Mouse (Mus musculus) intestine, embryonic 15.5 days (tissue): ENCODE measurements around the gene Arid3a. TPM values are rescaled to one million over a fixed set of nuclear protein-coding genes. Genes with fewer than 3 reads are reported as not detected.
"Not testable (repeated sequence)": the region's sequence is repeated elsewhere in the genome, so short reads cannot be mapped to it uniquely, and the experiment has no call there.

Experiments used
- ATAC-seq: fragments of 200-750 bp; cut with Nextera tagmentation; 2 replicates; pipeline ENCODE4 v1.8.0; 2017; ENCODE audit warnings: moderate TSS enrichment, moderate library complexity
- H3K27ac ChIP-seq: fragments of 300-500 bp; sonication (generic); 2 replicates; pipeline ENCODE4 v1.5.1; 2015; ENCODE audit warnings: mild to moderate bottlenecking, inconsistent platforms
- H3K27me3 ChIP-seq: fragments of 300-500 bp; sonication (generic); replicated peaks from 2 replicates; pipeline ENCODE4 v1.6.1; 2015; ENCODE audit warnings: inconsistent platforms
- H3K36me3 ChIP-seq: fragments of 300-500 bp; sonication (generic); 2 replicates; pipeline ENCODE4 v1.6.1; 2015; ENCODE audit warnings: inconsistent platforms
- H3K4me1 ChIP-seq: fragments of 300-500 bp; sonication (generic); replicated peaks from 2 replicates; pipeline ENCODE4 v1.6.1; 2015; ENCODE audit warnings: inconsistent platforms
- H3K4me2 ChIP-seq: fragments of 300-500 bp; sonication (generic); replicated peaks from 2 replicates; pipeline ENCODE4 v1.6.1; 2015; ENCODE audit warnings: mild to moderate bottlenecking, inconsistent platforms
- H3K4me3 ChIP-seq: fragments of 300-500 bp; sonication (generic); replicated peaks from 2 replicates; pipeline ENCODE4 v1.5.1; 2015; ENCODE audit warnings: inconsistent platforms
- H3K9ac ChIP-seq: fragments of 300-500 bp; sonication (generic); 2 replicates; pipeline ENCODE4 v1.6.1; 2015; ENCODE audit warnings: inconsistent platforms
- H3K9me3 ChIP-seq: fragments of 300-500 bp; sonication (generic); 2 replicates; pipeline ENCODE4 v1.6.1; 2016; ENCODE audit warnings: inconsistent platforms
- WGBS: fragments of 180-500 bp; shearing (Covaris S2); methylation state at CpG from one replicate; pipeline ENCODE4 v1.1.7; 2015; 5-methylcytosine and 5-hydroxymethylcytosine counted together
- polyA plus RNA-seq: library from polyadenylated mRNA; unstranded; fragments of >200 nt; fragmentation: Nextera tagmentation; extraction: Ambion mirVana; gene quantifications from 2 replicates; pipeline ENCODE4 v1.2.1, GENCODE M21; 2015

Gene Arid3a
- 18.7 and 19.0 TPM in 2 replicates for polyA plus RNA-seq

DNA sequence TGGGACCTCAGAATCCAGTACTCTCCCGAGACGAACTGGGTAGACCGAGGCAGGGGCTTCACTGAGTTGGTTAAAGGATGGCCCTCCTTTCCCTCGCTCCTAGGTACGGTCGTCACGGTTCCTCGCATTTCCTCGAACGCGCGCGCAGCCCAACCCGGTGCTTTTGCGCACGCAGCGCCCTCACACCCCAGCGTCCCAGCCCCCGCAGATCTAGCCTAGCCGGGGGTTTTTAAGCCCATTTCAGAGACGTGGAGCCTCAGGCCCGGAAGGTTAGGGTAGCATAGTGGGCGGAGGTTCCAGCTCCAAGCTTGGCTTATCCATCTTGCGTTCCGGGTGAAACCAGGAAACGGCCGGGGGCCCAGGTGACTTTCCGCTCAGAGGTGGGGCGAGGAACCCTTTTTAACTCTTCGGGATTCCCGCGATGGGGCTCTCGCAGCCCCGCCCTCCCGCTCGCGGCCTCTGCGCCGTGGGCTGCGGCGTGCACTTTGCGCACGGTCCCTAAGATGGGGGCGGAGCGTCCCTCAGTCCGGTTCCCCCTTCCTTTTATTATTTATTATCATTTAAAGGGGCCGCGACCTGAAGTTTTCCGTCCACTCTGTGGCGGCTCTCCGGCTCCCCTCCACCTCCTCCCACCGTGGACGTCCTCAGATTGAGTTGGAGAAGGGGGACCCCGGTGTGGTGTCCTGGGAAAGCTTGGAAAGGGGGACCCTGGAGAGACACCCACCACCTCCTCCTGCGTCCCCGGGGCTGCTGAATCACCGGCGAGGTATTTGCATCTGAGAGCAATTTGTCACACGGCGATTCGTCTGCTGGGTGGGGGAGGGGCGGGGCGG, at the start of gene Arid3a:
Gene Arid3a, plus strand, starts transcription at position 553 of the 833 bp plus-strand sequence.
- peaks cover 18% of the 10 kb centered on the region for H3K27me3 ChIP-seq
- H3K9ac ChIP-seq = peak within 1 kb of the TSS; percentile 97
- under 1% methylated on average over 63 of the region's 63 CpGs for WGBS
- peak within 1 kb of the TSS; percentile 98 for H3K4me3 ChIP-seq
- peaks cover 12% of the 10 kb centered on the region for H3K36me3 ChIP-seq
- no peaks in the 10 kb centered on the region for H3K9me3 ChIP-seq
- peaks cover 40% of the 10 kb centered on the region for H3K4me1 ChIP-seq
- peak; percentile 86 for ATAC-seq
- H3K27ac ChIP-seq = peak within 1 kb of the TSS; percentile 96
- H3K4me2 ChIP-seq = peak within 1 kb of the TSS; percentile 92

DNA sequence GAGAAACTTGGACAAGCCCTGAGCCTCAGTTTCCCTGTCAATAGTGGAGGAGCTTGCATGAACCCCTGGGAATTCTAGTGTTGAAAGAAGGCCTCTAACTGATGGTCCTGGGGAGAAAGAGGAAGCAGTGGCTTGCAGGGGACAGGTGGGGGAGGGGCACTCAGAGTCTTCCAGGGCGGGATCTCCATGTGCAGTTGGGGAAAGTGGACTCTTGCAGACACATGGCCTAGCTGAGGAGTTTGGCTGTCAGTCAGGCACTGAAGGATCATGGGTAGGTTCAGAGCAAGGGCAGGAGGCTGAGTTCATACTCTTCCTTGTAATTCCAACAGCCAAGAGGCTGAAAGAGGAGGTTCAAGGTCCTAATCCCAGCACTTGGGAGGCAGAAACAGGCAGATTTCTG, 49.7 kb upstream of the Arid3a start:
- no peak overlapping the region for H3K4me2 ChIP-seq
- no peaks in the 10 kb centered on the region for H3K36me3 ChIP-seq
- H3K27me3 ChIP-seq = no peaks in the 10 kb centered on the region
- WGBS = 54% methylated on average over 1 of the region's 1 CpGs
- H3K27ac ChIP-seq = no peak overlapping the region
- peaks cover 46% of the 10 kb centered on the region for H3K4me1 ChIP-seq
- H3K9me3 ChIP-seq = no peaks in the 10 kb centered on the region
- no peak overlapping the region for H3K4me3 ChIP-seq
- H3K9ac ChIP-seq = no peak overlapping the region
- ATAC-seq = no peak

DNA sequence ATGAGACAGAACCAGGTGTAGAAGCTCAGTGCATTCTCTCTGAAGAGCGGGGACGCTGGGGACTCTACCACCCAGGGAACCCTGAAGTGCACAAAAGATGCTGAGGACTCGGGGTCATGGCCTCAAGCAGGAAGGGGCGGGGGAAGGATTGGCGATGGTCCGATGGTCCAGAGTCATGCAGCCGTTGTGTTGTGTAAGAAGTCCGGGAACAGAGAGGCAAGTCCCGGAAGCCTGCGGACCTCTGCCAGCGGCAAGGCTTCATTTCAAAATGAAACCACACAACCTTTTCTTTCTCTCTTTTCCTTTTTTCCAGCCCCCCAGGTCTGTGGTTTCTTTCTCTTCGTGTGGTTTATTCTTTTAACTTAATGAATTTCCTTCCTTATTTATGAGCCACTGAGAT, 49.1 kb upstream of the Arid3a start:
- Histone ChIP-seq H3K9ac (no peak overlapping the region), H3K27me3 (no peaks in the 10 kb centered on the region; the same call in 1 of the 2 replicates), H3K4me2 (no peak overlapping the region), H3K27ac (no peak overlapping the region), H3K4me3 (no peak overlapping the region), H3K36me3 (no peaks in the 10 kb centered on the region), H3K9me3 (no peaks in the 10 kb centered on the region), H3K4me1 (peaks cover 49% of the 10 kb centered on the region)
- 56% methylated on average over 12 of the region's 12 CpGs for WGBS
- ATAC-seq = no peak

DNA sequence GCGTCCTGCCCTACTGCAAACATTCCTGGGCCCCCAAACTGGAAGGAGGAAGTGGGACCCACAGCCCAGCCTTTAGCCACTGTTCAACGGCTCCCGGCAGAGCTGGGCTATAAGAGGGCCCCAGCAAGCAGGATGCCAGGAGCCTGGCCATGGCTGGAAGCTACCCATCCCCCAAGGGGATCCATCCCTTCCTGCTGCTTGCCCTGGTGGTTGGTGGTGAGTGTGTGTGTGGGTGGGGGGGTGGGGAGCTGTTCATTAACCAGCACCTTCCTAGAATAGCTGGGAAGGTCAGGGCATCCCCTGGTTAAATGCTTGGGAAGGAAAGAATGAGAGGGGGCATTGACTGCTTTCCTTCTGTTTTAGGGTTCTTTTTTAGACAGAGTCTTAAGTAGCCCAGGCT, 47.3 kb upstream of the Arid3a start:
- Histone ChIP-seq H3K4me2 (no peak overlapping the region), H3K4me1 (peaks cover 44% of the 10 kb centered on the region), H3K27me3 (no peaks in the 10 kb centered on the region; the same call in 1 of the 2 replicates), H3K9me3 (no peaks in the 10 kb centered on the region), H3K4me3 (no peak overlapping the region), H3K9ac (no peak overlapping the region), H3K36me3 (no peaks in the 10 kb centered on the region), H3K27ac (no peak overlapping the region)
- ATAC-seq = no peak
- WGBS = 13% methylated on average over 3 of the region's 3 CpGs

DNA sequence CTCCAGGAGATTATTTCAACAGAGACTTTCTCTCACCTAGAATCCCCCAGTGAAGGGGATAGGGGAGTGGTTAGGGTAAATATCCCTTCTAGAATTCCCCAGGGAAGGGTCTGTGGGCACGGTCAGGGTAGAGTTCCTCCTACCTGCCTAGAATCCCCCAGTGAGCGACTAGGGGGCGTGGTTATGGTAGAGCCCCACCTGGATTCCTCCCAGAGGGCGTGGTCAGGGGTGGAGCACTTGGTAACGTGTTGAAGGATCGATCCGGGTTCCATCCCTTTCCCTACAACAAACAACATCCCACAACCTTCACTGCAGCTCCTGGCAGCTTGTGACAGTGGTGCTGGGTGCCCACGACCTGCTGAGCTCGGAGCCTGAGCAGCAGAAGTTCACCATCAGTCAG, 46.1 kb upstream of the Arid3a start:
- no peaks in the 10 kb centered on the region for H3K36me3 ChIP-seq
- no peak overlapping the region for H3K4me3 ChIP-seq
- H3K27me3 ChIP-seq = no peaks in the 10 kb centered on the region; the same call in 1 of the 2 replicates
- peak; percentile 18; the same call in 1 of the 2 replicates for ATAC-seq
- H3K4me1 ChIP-seq = peaks cover 37% of the 10 kb centered on the region
- 16% methylated on average over 9 of the region's 9 CpGs for WGBS
- no peaks in the 10 kb centered on the region for H3K9me3 ChIP-seq
- peak overlapping the region; percentile 5; the same call in 1 of the 2 replicates for H3K4me2 ChIP-seq
- H3K27ac ChIP-seq = no peak overlapping the region
- H3K9ac ChIP-seq = no peak overlapping the region

DNA sequence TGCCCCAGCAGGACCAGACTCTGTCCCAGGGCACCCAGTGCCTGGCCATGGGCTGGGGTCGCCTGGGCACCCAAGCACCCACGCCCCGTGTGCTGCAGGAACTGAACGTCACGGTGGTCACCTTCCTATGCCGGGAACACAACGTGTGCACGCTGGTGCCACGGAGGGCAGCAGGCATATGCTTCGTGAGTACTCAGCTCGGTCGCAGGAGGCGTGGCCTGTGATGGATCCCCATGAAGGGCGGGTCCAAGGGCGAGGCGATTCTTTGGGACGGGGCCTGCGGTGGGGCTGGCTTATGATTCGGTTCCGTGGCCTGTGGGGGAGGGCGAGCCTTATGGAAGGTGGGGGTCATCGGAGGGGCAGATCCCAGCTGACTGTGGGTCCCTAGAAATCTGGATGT, 44.9 kb upstream of the Arid3a start:
- ATAC-seq = no peak
- Histone ChIP-seq H3K27me3 (no peaks in the 10 kb centered on the region; the same call in 1 of the 2 replicates), H3K9ac (0 out of 2 replicates have a peak overlapping the region, but pooled peaks have one; percentile 26), H3K4me2 (peak overlapping the region; percentile 44), H3K27ac (no peak overlapping the region), H3K4me1 (peaks cover 36% of the 10 kb centered on the region), H3K36me3 (no peaks in the 10 kb centered on the region), H3K4me3 (peak overlapping the region; percentile 4; the same call in 1 of the 2 replicates), H3K9me3 (no peaks in the 10 kb centered on the region)
- WGBS = 9% methylated on average over 22 of the region's 22 CpGs

DNA sequence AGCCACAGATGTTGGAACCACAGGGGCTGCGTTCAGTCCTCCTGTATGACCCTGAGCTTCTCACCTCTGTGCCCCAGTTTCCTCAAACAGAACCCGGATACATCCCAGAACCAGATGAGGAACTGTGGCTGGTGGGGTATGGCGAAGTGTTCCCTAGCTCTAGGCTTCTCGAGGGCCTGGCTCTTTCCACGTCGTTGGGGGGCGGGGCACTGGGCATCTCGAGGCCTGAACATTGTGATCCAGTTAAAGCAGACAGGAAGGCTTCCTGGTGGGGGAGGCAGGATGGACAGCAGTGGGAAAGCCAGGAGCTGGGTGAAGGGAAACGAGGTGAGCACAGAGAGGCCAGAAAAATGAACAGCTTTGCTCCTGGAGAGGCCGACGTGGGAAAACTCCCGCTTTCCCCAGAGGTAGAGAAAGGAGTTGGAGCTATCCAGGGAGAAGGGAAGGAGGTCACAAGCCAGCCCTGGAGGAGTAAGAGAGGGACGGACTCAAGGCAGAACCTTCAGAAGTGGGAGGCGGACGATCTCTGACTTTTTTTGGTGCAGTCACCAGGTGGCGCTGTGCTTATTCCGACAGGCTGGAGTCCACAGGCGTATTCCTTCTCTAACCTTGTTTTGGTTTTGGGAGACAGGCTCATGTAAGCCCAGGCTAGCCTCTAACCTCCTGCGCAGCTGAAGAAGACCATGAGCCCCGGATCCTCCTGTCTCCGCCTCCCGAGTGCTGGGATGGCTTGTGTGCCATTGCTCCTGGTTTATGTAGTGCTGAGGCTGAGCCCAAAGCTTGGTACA, 43.4 kb upstream of the Arid3a start:
- Histone ChIP-seq H3K9ac (no peak overlapping the region), H3K36me3 (no peaks in the 10 kb centered on the region), H3K27me3 (no peaks in the 10 kb centered on the region; the same call in 1 of the 2 replicates), H3K9me3 (no peaks in the 10 kb centered on the region), H3K4me1 (peaks cover 32% of the 10 kb centered on the region), H3K4me3 (no peak overlapping the region), H3K27ac (no peak overlapping the region), H3K4me2 (0 out of 2 replicates have a peak overlapping the region, but pooled peaks have one; percentile 14)
- peak; percentile 37; the same call in 1 of the 2 replicates for ATAC-seq
- WGBS = 20% methylated on average over 22 of the region's 22 CpGs

DNA sequence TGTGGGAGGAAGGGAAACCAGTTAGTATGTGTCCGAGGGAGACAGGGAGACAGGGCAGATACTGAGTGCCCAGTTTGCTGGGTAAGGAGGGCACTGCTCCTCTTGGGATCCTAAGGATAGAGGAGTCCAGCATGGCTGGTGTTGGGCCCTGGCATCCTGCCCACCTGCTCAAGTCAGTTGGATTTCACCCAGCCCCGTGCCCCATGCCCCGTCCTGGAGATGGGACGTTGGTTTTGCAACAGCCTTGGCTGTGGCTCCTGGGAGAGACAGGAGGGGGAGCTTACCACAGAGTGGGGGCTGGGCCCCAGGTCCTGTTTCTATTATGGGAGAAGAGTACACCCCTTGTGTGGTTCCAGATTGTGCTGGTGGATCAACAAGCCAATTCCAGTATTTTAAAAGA, 42.4 kb upstream of the Arid3a start:
- no peaks in the 10 kb centered on the region for H3K36me3 ChIP-seq
- no peaks in the 10 kb centered on the region for H3K9me3 ChIP-seq

DNA sequence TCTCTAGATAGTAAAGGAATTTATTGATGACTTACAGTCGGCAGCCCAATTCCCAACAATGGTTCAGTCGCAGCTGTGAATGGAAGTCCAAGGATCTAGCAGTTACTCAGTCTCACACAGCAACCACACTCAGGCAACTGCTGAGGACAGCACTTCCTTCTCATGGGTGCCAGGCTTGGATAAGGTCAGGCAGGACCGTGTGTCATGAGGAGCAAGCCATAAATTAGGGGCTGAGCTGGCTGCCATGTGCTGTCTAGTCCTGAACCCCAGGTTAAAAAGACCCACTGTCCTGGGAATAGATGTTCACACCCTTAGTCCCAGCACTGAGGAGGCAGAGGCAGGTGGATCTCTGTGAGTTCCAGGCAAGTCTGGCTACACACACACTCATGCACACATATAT, 41.9 kb upstream of the Arid3a start:
- H3K27me3 ChIP-seq, H3K27ac ChIP-seq, H3K36me3 ChIP-seq, H3K4me3 ChIP-seq, H3K4me2 ChIP-seq, H3K9ac ChIP-seq, H3K9me3 ChIP-seq, ATAC-seq: not testable (repeated sequence)
- WGBS = 61% methylated on average over 3 of the region's 3 CpGs
- H3K4me1 ChIP-seq = peaks cover 26% of the 10 kb centered on the region

More for the DNA sequence above, 42.4 kb upstream of the Arid3a start:
- Histone ChIP-seq H3K9ac (no peak overlapping the region), H3K4me1 (peaks cover 30% of the 10 kb centered on the region), H3K27ac (no peak overlapping the region), H3K4me2 (no peak overlapping the region), H3K4me3 (no peak overlapping the region), H3K27me3 (no peaks in the 10 kb centered on the region; the same call in 1 of the 2 replicates)
- 65% methylated on average over 4 of the region's 4 CpGs for WGBS
- ATAC-seq = no peak

DNA sequence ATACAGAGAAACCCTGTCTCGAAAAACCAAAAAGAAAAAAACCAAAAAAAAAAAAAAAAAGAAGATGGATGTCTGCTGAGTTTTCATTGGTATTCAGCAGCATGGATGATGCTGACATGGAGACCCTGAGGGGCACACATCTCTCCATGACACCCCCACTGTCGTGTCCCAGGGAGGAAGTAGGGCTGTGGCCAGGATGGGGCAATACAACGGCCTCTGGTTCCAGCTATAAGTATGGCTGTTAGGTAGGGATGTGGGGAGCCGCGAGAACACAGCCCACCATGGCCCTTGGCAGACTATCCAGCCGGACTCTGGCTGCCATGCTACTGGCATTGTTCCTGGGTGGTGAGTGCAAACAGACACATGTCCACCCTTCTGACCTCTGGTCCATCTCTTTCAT, 40.8 kb upstream of the Arid3a start, which contains the start of gene Elane:
Gene Elane, plus strand, starts transcription at position 194 of the 400 bp plus-strand sequence.
- Histone ChIP-seq H3K27me3 (no peaks in the 10 kb centered on the region; the same call in 1 of the 2 replicates), H3K27ac (no peak within 1 kb of the TSS), H3K4me2 (no peak within 1 kb of the TSS), H3K4me1 (peaks cover 18% of the 10 kb centered on the region), H3K9ac (no peak within 1 kb of the TSS), H3K9me3 (no peaks in the 10 kb centered on the region), H3K4me3 (no peak within 1 kb of the TSS), H3K36me3 (no peaks in the 10 kb centered on the region)
- ATAC-seq = no peak
- 81% methylated on average over 6 of the region's 6 CpGs for WGBS

DNA sequence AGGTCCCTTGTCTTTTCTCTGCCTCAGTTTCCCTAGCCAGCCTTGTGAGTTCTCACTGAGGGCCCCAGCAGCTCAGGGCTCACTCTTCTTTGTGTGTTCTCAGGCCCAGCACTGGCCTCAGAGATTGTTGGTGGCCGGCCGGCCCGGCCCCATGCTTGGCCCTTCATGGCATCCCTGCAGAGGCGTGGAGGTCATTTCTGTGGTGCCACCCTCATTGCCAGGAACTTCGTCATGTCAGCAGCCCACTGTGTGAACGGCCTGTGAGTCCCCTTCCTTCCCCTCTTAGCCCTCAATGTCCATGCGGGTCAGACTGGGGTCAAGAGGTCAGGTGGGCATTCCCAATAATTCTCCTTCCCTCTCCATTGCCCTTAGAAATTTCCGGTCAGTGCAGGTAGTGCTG, 40.2 kb upstream of the Arid3a start:
- WGBS = 71% methylated on average over 8 of the region's 8 CpGs

DNA sequence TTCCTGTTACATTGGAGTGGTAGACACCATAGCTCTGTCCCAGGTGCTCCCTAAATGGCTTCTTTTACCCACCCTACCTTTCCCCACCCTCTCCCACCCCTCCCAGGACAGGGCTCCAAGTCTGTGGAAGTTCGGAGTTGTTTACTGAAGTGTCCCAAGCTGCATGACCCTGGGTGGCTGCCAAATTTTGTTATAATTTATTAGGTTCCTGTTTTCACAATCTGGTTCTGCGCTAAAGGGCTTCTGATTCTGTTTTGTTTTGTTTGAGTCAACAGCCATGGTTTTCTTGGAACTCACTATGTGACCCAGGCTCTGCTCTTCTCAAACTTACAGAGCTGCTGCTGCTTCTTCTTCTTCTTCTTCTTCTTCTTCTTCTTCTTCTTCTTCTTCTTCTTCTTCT, 37.5 kb upstream of the Arid3a start:
- ATAC-seq = no peak
- H3K9ac ChIP-seq = no peak overlapping the region
- H3K27ac ChIP-seq = no peak overlapping the region
- H3K4me2 ChIP-seq = no peak overlapping the region
- H3K4me3 ChIP-seq = no peak overlapping the region
- no peaks in the 10 kb centered on the region for H3K27me3 ChIP-seq
- WGBS = 45% methylated on average over 2 of the region's 2 CpGs
- no peaks in the 10 kb centered on the region for H3K36me3 ChIP-seq
- H3K9me3 ChIP-seq = no peaks in the 10 kb centered on the region
- H3K4me1 ChIP-seq = no peaks in the 10 kb centered on the region

More for the DNA sequence above, 40.2 kb upstream of the Arid3a start:
- Histone ChIP-seq H3K4me1 (peaks cover 18% of the 10 kb centered on the region), H3K4me2 (no peak overlapping the region), H3K9ac (no peak overlapping the region), H3K9me3 (no peaks in the 10 kb centered on the region), H3K27ac (no peak overlapping the region), H3K27me3 (no peaks in the 10 kb centered on the region; the same call in 1 of the 2 replicates), H3K36me3 (no peaks in the 10 kb centered on the region), H3K4me3 (no peak overlapping the region)
- ATAC-seq = no peak
